Mouse (Mus musculus): ENCODE results near the gene Psmd2. TPM values are rescaled to one million over a fixed set of nuclear protein-coding genes. Genes with fewer than 3 reads are reported as not detected.
"Not testable (repeated sequence)": the region's sequence is repeated elsewhere in the genome, so short reads cannot be mapped to it uniquely, and the experiment has no call there.

Gene Psmd2
- total RNA-seq, 2 experiments from 2014 or later = 214 to 216 TPM

GRCm38 (mm10) chr16:20651947-20652310 lies 477 bp downstream of the Psmd2 start:
- intact Hi-C loops (cut with DNase I) = loop anchor here (1.0 to 5.0 kb wide), 5 partner anchors 21 to 225 kb away; partner anchors contain the start of genes Abcc5, Alg3, Ap2m1 and Eef1akmt4
- no peak for DNase-seq

- intact Hi-C loops (cut with DNase I) = loop anchor here (2.0 to 5.0 kb wide), 3 partner anchors 19 to 226 kb away; partner anchors contain the start of genes Abcc5 and Ap2m1
- DNase-seq = no peak
These were observed 1.9 kb downstream of the Psmd2 start for GRCm38 (mm10) chr16:20653315-20653714.

DNA sequence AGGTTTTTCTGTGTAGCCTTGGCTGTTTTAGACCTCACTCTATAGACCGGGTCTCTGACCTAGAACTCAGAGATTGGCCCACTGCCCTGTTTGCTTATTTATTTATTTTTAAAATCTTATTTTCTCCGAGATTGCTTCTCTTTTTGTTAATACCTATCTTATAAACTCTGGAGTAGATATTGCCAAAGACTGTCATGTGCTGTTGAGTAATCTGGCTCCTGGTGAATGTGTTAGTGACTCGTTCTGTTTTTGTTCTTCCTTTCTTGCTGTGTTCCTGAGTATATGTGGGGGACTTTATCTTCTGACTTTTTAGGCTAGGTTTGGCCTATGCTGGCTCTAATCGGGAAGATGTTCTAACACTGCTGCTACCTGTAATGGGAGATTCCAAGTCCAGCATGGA lies 6.2 kb downstream of the Psmd2 start:
- no peak for DNase-seq
- intact Hi-C loops (cut with DNase I) = no loop called here

DNA sequence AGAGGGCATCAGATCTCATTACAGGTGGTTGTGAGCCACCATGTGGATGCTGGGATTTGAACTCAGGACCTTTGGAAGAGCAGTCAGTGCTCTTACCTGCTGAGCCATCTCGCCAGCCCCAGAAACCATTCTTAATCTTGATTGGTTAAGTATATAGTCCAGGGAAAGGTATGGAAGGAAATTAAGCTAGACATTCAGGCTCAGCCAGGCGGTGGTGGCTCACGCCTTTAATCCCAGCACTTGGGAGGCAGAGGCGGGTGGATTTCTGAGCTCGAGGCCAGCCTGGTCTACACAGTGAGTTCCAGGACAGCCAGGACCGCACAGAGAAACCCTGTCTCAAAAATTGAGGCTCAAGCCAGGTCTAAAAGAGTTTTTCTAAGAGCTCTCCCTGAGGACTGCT lies 16.6 kb downstream of the Psmd2 start, which contains the start of gene Eif4g1:
TSS of gene Eif4g1 (plus strand) at position 301 of the 400 bp plus-strand sequence.
- intact Hi-C loops (cut with DNase I); DNase-seq: not testable (repeated sequence)

DNA sequence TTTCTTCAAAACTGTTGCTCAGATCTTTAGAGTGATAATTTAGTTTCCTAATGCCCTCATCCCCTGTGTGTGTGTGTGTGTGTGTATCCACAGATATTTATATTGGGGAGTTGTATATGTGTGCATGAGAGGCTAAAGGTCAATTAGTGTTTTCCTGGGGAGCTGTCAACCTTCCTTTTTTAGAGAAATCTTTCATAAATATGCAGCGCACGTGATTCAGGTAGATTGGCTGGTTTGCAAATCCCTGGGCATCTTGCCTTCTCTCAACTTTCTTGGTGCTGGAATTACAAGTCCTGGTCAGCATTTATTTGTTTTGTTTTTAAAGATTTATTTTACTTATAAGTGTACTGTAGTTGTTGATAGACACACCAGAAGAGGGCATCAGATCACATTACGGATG lies 18.8 kb downstream of the Psmd2 start:
- intact Hi-C loops (cut with DNase I) = loop anchor here (5.0 kb wide), 1 partner anchor 133 kb away; the partner anchor contains the start of gene Ap2m1

DNA sequence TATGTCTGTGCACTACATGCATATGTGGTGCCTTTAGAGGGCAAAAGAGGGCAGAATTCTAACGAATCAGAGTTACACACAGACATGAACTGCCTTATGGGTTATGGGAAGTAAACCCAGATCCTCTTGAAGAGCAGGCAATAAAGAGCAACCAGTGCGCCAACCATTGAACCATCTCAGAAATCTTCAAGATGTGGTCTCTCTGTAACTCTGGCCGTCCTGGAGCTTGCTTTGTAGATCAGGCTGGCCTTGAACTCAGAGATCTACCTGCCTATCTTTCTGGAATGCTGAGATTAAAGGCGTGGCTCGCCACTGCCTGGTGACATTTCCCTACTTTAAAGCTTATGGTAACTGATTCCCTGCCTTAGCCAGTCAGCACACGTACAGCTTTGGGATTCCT lies 20.4 kb downstream of the Psmd2 start:
- DNase-seq = no peak
- intact Hi-C loops (cut with DNase I) = loop anchor here (2.0 to 5.0 kb wide), 2 partner anchors 19 to 135 kb away; partner anchors contain the start of gene Ap2m1

More for the DNA sequence above, 18.8 kb downstream of the Psmd2 start:
- no peak for DNase-seq

- peak; percentile 96 to 97 for DNase-seq
- intact Hi-C loops (cut with DNase I) = loop anchor here (2.0 to 5.0 kb wide), 2 partner anchors 20 to 135 kb away; partner anchors contain the start of gene Ap2m1
These were observed 21.0 kb downstream of the Psmd2 start for GRCm38 (mm10) chr16:20672500-20672902.

GRCm38 (mm10) chr16:20672965-20673705 lies 21.7 kb downstream of the Psmd2 start:
- intact Hi-C loops (cut with DNase I) = loop anchor here (1.0 to 5.0 kb wide), 3 partner anchors 20 to 136 kb away; partner anchors contain the start of genes Ap2m1, Clcn2 and Polr2h
- DNase-seq = peak; percentile 72 to 81

GRCm38 (mm10) chr16:20673706-20674303 lies 22.4 kb downstream of the Psmd2 start:
- peak in 1 of 2 experiments; percentile 34 for DNase-seq
- intact Hi-C loops (cut with DNase I) = loop anchor here (1.0 to 5.0 kb wide), 4 partner anchors 19 to 137 kb away; partner anchors contain the start of genes Ap2m1, Clcn2, Fam131a and Polr2h

DNA sequence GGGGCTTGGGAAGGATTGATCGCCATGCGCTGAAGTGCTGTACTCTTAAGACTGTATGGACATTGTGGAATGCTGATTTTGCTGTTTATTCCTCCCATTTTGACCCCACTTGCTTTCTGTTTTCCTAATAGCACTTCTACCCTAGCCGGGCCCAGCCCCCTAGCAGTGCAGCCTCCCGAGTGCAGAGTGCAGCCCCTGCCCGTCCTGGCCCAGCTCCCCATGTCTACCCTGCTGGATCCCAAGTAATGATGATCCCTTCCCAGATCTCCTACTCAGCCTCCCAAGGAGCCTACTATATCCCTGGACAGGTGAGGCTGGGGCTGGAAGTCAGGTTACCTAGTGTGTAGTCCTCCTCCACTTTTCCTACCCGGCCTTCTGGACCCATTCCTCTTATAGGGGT lies 23.8 kb downstream of the Psmd2 start:
- no peak for DNase-seq
- intact Hi-C loops (cut with DNase I) = no loop called here

DNA sequence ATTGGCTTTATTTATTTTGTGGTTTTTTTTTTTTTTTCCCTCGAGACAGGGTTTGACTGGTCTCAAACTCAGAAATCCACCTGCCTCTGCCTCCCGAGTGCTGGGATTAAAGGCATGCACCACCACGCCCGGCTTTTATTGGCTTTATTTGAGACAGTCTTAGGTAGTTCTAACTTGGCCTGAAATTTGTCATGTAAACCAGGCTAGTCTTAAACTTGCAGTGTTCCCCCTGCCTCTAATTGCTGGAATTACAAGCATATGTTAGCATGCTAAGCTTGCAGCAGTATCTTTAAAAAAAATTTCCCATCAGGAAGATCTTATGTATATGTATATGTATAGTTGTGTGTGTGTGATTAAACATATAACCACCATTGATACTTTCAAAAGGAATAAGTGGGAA lies 25.2 kb downstream of the Psmd2 start:
- intact Hi-C loops (cut with DNase I) = no loop called here
- DNase-seq = no peak

DNA sequence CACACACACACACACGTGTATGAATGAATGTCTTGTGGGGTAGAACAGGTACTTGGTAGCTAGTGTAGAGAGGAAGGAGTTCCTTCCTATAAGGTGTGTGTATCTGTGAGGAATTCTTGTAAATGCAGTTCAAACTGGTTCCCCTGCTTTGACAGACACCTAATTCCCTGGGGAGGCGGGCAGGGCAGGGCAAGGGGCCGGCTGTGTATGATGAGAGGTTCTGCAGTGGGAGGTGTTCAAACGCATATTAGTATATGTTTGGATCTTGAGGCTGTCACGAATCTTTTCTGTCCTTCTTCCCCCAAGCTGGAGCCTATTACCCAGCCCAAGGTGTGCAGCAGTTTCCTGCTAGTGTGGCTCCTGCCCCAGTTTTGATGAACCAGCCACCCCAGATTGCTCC lies 25.9 kb downstream of the Psmd2 start:
- intact Hi-C loops (cut with DNase I) = no loop called here
- DNase-seq = no peak

DNA sequence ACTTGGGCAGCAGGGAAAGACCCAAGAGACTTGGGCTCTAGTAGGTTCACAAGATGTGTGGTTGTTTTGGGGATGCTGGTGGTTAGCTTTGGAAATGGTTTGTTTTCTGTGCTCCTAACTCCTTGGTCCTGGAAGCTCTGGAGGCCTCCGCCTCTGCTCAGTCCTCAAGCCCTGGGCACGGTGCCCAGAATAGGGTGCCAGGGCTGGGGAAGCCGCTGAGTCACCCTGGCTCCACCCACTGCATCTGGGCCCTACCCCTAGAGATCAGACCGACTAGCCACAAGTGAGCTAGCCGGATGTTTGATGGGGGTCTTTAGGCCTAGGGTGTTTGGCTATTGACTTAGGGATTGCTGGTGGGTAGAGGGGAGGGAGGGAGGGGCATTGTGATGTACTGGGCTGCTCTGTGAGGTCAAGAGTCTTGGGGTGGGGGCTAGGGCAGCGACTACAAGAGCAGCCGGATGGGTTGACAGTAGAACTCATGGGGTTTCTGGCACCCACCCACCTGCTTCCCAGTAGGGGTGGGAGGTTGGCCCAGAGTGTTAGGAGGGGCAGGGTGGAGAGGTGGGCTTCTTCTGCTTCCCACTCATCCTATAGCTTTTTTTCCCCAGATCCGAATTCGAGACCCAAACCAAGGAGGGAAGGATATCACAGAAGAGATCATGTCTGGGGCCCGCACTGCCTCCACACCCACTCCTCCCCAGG lies 26.7 kb downstream of the Psmd2 start:
- intact Hi-C loops (cut with DNase I) = no loop called here
- peak; percentile 84 to 85 for DNase-seq

DNA sequence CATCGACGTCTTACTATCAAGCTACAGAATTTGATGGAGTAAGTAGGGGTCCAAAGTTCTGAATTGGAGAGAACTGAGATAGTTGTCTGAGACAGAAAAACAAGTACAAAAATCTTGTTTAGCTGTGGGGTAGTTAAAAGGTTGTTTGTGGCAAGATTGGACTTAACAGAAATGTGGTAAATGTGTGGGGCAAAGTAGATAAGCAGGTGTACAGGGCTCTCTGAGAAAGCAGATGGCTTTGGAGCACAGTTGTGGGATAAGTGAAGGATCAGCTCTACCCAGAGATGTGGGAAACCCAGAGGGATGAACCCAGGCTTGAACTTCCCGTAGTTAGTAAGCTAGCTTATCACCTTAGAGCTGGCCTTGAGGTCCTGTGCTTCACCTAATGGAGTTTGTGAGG lies 39.3 kb downstream of the Psmd2 start:
- intact Hi-C loops (cut with DNase I) = no loop called here
- no peak for DNase-seq

DNA sequence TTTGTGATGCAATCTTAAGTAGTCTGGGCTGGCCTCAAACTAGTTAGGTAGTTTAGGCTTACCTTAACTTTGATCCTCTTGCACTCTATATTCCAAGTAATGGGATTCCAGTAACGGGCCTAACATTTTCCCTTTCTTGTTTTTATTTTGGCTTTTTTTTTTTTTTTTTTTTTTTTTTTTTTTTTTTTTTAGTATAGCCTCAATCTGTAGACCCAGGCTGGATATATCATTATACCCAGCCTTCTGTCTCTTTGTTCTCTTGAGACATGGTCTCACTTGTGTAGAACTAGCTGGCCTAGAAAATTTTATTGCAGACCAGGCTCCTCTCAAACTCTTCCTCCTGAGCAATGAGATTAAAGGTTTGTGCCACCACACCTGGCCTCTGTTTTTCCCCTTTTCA lies 40.2 kb downstream of the Psmd2 start:
- intact Hi-C loops (cut with DNase I) = no loop called here
- no peak for DNase-seq

GRCm38 (mm10) chr16:20692241-20692965 lies 41.0 kb downstream of the Psmd2 start:
- no peak for DNase-seq
- intact Hi-C loops (cut with DNase I) = no loop called here

DNA sequence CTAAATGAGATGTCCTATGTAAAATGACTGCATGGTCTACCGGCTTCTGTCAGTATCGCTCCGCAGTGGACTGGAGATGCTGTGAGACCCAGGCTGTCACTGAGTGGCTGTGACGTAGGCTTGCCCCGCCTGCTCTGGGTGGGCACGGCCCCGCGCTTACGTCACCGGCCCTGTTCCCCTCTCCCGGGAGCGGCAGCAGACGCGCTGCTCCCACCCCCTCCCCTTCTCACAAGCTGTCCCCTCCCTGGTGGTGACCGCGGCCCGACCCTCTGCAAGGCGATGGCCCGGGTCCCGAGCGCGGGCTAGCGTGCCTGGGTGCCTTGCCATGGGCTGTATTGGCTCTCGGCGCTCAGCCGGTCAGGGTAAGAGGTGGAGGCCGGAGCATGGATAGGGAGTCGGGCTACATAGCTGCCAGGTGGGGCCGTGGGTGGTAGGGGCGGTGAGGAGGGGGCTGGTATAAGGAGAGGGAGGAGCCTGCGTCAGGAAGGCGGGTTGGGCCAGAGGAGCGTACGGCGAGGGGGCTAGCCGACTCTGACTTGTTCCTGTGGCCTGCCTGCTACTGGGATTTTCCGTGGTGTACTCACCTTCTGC lies 41.8 kb downstream of the Psmd2 start, which contains the start of gene Fam131a:
TSS of gene Fam131a (plus strand) at position 131 of the 591 bp plus-strand sequence.
- intact Hi-C loops (cut with DNase I) = loop anchor here (1.0 kb wide), 1 partner anchor 19 kb away; no protein-coding TSS in a partner anchor
- DNase-seq = peak; percentile 89 to 91

DNA sequence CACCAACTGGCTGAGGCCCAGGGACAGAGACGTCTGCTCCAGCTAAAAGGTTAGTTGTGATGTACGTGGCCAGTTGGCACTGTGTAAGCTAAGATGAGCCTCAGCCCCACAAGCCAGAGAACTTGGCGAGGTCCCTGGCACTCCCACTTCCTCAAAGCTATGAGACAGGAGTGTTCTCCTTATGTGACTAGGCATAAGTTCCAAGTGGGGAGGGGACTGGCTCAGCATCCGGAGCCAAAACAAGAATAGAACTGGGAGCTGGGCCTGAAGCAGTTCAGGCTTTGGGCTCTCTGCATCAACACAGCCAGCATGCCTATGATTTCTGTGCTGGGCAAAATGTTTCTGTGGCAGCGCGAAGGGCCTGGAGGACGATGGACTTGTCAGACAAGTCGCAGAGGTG lies 43.3 kb downstream of the Psmd2 start:
- intact Hi-C loops (cut with DNase I) = no loop called here
- DNase-seq = peak; percentile 48 to 60

DNA sequence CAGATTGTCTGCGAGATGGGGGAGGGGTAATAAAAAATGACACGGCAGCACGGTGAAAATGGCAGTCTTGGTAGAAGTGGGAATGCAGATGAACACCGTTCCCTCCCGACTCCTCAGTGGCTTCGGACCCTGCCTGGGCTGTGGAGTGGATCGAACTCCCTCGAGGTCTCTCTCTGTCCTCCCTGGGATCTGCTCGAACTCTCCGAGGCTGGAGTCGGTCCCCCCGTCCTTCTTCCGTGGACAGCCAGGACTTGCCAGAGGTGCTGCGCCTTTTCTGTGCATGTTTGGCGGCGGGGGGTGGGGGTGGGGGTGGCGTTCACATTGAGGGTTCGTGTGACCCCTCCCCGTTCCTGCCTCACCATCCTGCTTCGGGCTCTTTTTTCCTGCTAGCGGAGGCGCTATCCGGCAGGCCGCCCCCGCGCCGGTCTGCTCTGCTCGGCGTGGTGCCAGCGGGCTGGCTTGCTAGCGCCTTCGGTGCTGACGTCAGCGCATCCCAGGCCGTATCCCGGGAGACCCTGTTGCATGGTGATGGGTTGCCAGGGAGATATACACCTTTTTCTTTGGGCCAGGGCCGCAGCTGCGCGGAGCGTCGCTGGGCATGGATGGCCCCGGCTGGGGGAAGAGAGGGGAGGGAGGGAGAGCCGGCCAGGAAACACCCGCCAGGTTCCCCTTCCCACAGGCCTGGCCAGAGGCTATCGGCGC lies 44.3 kb downstream of the Psmd2 start:
- DNase-seq = peak; percentile 86 to 89
- intact Hi-C loops (cut with DNase I) = loop anchor here (2.0 kb wide), 1 partner anchor 21 kb away; the partner anchor contains the start of genes Clcn2 and Polr2h
